Mouse (Mus musculus) lung, adult 2 months (tissue): ENCODE data around the gene Rab1b.

ENCODE experiments used
- CTCF ChIP-seq: fragments of 200-500 bp; IDR thresholded peaks from 2 replicates; pipeline ENCODE4 v1.5.1; 2011; ENCODE audit warnings: mild to moderate bottlenecking, low read length, control low read depth; ENCODE audit not compliant: insufficient read depth
- POLR2A ChIP-seq: fragments of 200-500 bp; IDR thresholded peaks from 2 replicates; pipeline ENCODE4 v1.6.1; 2011; ENCODE audit warnings: low read depth, mild to moderate bottlenecking, control low read depth, low read length, borderline replicate concordance; ENCODE audit errors: extremely low read depth

DNA sequence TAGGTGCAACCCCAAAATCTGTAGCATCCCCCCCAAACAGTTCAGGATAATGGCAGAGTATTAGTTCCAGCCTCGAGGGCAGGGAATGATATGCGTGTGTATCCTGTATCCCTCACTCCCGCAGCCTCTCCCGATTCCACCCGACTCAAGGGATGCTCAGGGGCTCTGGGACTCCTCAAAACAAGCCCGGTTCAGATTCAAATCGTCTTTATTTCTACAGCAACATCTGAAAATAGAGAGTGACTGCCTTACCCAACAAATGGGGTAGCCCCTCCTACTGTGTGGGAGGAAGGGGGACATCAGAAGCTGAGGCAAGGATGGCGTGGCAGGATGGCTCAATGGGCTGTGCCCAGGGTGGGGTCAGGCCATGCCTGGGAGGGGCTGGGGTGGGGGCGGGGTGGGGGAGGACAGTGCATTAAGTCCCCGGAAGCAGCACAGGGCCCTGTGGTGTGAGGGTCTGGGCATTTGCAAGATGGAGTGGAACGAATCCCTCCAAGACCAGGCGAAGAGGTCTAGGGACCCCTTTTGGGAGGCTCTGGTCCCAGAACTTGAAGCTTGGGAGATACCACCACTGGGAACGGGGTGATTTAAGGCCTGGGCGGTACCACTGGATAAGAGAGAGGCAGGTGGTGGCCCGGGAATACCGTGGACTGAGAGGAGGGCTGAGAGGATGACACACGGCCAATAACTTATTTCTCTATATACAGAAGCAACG, 841 bp upstream of the Rab1b start:
- TF ChIP-seq CTCF (no peak), POLR2A (no peak)
